Mouse (Mus musculus) left cerebral cortex, adult 9 months (tissue): Measurements from ENCODE around the gene Rab40c.

Source experiments
- DNase-seq, 2 experiments: peaks; one replicate each; pipeline ENCODE4 v3.0.0; 2022; ENCODE audit warnings: low spot score in 2 of 2

Rab40c gene

GRCm38 (mm10) chr17:25919144-25919785 lies at the start of gene Rab40c:
Rab40c (minus strand) TSS chr17:25919727.
- DNase-seq, result peak in 1 of 2 experiments; percentile 51

- DNase-seq, result no peak
Measured at GRCm38 (mm10) chr17:25968176-25968575, 48.6 kb upstream of the Rab40c start.

DNA sequence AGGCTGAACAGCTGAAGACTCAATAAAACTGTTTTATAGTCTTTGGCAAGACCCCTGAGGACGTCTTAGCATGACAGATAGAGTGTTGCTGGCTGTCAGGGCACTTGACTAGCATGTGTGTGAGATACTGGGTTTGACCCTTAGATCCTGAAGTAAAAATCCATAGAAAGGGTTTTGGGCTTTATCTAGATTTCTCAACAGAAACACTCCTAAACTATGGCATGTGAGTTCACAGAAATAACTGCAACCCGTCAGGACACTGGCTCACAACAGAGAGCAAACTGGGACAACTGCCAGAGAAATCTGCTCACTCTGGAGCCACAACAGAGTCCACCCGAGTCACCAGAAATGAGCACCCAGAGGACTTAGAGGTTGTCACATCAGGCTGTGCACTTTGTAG lies 48.1 kb upstream of the Rab40c start:
- DNase-seq, result no peak

- DNase-seq, result no peak
Measured at GRCm38 (mm10) chr17:25964271-25964670, 44.7 kb upstream of the Rab40c start.

- DNase-seq, result no peak
Measured at GRCm38 (mm10) chr17:25962413-25962905, 42.9 kb upstream of the Rab40c start.

- no peak for DNase-seq
Measured at GRCm38 (mm10) chr17:25961566-25961965, 42.0 kb upstream of the Rab40c start.

DNA sequence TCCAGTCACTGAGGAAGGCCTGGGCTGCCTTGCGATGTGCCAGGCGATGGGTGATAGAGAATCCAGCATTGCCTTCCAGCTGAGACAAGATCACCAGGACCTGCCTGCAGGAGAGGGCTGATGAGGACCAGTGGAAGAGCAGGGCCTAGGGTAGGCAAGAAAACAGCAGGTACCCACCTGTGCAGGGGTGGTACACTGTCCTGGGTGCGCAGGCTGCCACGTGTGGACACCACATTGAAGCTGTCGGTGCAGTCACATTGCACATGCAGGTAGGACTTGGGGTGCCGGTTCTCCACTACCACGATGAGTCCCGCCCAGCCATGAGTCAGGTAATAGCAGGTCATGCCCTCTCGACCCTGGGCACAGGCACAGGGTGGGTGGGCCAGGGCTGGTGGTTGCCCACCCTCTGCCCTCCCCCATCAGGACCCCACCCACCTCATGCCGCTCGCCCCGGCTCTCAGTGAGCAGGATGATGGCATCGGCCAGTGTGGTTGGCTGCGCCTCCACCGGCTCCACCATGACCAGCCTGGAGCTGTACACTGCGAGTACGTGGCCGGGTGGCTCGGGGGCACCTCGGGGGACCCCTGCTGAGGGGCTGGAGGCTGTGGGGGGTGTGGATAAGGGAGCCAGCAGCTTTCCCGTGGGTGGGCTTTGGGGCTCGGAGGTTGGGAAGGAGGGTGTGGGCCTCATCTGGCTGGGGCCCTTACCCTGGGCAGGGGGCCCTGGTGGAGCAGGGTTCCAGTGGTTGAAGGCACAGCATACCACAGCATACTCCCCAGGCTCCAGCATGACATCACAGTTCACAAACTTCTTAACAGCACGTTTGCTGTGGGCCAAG lies 40.3 kb upstream of the Rab40c start:
- DNase-seq, result no peak

- DNase-seq, result no peak
Measured at GRCm38 (mm10) chr17:25958771-25959494, 39.4 kb upstream of the Rab40c start.

- no peak for DNase-seq
Measured at GRCm38 (mm10) chr17:25957586-25958051, 38.1 kb upstream of the Rab40c start.

GRCm38 (mm10) chr17:25956631-25957030 lies 37.1 kb upstream of the Rab40c start:
- no peak for DNase-seq

DNA sequence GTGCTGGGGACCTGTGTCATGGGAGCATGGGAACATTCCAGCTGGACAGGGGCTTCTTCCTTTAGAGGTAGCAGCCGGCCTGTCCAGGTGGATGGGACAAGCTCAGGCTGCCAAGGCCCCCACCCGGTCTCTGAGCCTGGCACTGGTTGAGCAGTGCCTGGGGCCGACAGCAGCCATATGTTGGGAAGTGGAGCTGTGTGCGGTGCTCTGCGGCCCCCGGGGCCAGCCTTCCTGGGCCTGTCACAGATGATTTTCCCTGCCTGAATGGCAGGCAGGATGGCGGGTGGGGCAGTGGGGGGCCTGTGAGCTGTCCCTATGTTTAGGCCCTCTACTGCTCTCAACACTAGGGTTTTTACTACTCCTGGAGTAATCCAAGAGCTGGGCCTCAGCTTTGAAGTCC lies 36.7 kb upstream of the Rab40c start:
- DNase-seq, result no peak

DNA sequence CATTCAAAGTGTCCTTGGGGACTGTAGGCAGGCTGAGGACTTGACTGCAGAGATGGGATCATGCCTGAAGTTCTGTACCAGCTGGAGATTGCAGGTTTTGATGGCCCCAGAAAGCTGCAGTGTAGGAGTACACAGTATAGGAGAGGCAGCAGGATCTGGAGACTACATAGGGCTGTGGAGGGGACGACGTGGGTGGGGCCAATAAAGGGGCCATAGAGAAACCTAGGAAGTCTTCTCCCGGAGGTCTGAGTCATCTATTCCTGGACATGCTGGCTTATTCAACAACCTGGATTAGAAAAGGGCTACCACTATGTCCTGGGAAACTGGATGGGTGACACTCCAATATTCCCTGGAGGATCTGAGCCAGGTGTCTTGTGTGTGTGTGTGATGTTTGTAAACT lies 36.2 kb upstream of the Rab40c start:
- DNase-seq, result no peak

DNA sequence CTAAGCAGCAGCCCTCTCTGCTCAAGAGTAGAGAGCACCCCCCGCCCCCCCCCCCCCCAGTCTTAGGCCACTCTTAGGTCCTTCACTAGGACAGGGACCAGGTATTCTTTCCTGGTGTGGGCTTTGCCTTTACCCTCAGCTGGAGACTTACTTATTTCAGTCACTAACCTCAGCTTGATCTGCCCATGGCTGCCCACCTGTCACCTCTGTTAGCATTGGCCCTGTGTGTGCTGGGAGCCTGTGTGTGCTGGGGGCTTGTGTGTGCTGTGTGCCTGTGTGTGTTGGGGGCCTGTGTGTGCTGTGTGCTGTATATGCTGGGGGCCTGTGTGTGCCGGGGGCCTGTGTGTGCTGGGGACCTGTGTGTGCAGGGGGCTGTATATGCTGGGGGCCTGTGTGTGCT lies 35.1 kb upstream of the Rab40c start:
- no peak for DNase-seq

DNA sequence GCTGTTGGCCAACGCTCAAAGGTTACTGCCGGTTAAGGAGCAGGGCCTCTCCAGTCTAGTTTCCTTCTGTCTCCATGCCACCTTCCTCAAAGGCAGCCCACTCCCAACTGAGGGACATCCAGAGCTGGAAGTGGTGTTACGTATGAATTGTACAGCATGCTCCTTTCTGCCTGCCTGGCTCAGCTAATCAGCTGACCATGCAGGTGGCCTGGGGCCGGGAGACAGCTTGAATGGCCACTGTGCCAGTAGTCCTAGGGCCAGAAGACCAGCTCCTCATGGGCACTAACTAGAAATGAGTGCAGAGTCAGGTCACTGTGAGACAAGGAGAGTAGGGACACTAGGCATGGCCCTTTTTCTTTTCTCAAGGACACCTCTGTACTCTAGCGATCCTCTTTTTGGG lies 33.6 kb upstream of the Rab40c start:
- DNase-seq, result no peak

GRCm38 (mm10) chr17:25951803-25952623 lies 32.5 kb upstream of the Rab40c start, which contains the start of gene A930017K11Rik:
A930017K11Rik (minus strand) TSS chr17:25952565.
- no peak for DNase-seq

DNA sequence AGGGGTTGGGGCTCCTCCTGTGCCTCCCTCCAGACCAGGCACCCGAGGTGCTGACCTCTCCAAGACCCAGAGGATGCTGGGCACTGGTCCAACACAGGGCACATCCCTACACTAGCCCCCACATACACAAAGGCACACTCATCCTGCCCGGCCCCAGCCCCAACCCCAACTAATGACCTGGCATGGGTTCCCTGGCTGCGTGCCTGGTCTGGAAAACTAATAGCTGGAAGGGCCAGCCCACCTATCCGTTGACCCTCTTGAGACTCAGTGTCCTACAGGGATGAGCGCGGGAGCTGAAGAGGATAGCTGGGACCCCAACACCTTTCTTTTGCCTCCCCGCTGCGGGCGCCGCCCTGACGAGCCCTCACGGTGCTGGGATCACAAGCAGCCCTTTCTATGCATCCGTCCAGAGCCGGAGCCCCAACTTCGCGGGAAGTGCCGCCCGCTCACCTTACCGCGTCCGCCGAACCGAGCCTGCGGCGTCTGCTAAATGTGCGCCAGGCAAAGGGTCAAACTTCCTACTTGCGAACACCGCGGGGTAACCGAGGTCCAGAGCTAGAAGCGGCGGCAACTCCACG lies 31.8 kb upstream of the Rab40c start:
- DNase-seq, result no peak

DNA sequence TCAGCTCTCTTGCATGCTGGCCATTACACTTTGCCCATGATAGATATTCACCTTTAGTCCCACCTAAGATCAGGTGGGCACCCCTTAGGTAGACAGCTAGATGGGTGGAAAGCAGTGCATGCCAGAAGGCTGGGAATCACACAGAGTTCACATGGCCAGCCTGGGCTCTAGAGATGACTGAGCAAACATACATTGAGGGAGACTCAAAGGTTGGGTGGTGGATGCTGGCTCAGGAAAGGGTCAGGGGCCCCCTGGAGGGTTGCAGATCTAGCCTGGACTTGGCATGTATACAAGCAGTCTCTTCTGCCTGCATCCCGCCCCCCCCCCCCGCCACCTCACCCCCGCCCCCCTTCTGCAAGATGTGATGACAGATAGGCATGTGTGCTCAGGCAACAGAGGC lies 31.2 kb upstream of the Rab40c start:
- no peak for DNase-seq

GRCm38 (mm10) chr17:25949981-25950380 lies 30.5 kb upstream of the Rab40c start:
- DNase-seq, result no peak

DNA sequence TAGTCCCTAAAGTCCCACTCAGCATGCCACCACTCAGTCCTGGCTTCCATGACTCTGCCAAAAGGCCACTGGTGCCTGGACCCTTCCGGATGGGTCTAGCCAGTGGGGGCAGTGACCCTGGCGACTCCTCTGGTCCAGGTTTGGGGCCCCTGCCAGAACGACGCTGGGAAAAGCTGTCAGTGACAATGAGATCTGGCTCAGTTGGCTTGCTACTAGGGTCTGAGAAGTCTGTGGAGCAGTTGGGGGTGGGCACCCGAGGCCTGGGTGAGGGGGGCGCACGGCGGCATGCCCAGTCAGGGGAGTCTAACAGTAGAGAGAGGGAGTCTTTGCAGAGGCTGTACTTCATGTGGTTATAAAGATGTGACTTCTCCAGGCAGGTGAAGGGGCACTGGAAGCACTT lies 28.5 kb upstream of the Rab40c start:
- DNase-seq, result no peak

- DNase-seq, result no peak
Measured at GRCm38 (mm10) chr17:25947576-25947975, 28.0 kb upstream of the Rab40c start.

DNA sequence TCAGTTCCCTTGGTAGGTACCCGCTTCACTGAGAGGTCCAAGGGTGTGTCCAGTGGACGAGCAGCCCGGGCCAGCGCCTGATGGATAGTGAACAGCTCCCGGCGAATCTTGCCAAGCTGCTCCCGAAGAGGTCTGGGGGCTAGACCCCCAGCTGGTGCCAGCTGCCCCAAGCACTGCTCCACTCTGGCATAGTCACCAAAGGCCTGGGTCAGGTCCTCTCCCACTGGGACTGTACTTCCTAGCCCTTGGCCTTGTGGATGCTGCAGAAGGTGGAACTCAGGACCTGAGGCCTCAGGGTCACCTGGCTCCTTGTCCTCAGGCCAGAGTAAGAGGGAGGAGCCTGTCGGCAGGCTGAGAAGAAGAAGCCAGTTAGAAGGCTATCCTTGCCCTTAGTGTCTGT lies 27.4 kb upstream of the Rab40c start:
- no peak for DNase-seq
